Mouse (Mus musculus) cerebellum, postnatal 36 days (tissue): Measurements from ENCODE around the gene Ret.

Source experiments
- DNase-seq, 2 experiments: peaks; one replicate each; pipeline ENCODE4 v3.0.0; 2021 to 2022; ENCODE audit warnings: mixed read lengths in 2 of 2

The Ret gene

DNA sequence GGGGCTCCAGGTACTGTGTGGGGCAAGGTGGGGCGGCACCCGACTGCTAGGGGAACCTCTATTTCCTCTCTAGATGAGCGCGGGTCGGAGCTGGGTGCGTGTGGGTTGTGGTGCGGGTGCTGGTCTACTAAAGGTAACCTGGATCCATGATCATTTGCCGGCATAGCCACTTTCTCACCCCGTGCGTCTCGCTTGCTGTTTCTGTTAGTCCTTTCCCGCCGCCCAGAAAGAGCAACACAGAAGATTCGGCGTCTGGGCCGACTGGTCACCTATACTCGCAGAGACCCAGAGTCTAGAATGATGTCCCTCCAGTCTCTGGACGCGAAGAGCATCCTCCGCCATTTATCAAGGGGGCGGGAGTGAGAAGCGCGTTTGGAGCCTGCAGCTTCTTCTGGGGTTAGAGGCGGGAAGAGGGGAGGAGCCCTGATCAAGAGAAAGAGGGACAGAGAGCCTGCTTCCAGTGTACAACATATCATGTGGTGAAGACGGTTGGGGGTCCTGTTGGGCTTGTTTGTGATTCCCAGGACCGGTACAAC lies at the start of gene Ret:
Gene Ret, minus strand, starts transcription at position 279 of the 536 bp plus-strand sequence.
- DNase-seq = no peak

DNA sequence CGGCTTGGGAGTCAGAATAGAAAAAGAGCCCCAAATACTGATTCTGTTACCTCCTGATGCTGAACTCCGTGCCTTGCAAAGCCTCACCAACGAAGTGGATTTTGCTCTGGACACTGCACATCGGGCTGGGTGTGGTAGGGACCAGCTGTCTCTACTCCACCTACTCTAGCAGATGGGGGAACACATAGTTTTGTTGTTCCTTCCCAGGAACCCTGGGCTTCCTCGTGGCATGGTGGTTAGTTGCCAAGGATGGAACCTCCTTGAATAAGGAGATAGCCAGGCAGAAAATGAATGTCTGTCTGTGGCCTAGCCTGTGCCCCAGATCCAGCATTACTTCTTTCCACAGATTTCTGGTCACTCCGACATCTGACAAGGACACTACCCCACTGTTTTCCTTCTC lies 49.6 kb upstream of the Ret start:
- DNase-seq = no peak

DNA sequence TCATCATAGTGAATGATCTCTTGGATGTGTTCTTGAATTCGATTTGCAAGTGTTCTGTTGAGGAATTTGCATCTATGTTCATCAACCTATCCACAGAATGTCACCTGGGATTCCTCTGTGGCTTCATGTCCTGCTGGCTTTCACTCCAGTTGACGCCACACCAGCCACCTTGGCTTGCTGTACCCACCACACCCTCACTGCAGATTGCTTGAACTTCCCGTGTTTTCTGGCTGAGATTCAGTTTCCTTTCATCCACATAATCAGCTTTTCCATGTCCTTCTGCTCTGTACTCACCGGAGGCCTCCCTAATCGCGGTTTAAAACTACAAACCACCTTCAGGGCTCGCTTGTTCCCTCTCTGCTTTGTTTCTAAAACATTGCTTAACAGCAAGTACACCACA lies 46.6 kb upstream of the Ret start:
- DNase-seq = no peak

DNA sequence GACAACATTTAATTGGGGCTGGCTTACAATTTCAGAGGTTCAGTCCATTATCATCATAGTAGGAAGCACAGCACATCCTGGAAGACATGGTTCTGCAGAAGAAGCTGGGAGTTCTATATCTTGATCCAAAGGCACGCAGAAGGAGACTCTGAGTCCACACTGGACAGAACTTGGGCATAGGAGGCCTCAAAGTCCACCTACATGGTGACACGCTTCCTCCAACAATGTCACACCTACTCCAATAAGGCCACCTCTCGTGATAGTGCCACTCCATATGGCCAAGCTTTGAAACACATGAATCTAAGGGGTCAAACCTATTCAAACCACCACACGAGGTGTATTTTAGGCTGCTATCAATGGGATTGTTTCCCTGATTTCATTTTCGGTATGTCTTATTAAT lies 45.4 kb upstream of the Ret start:
- no peak for DNase-seq

DNA sequence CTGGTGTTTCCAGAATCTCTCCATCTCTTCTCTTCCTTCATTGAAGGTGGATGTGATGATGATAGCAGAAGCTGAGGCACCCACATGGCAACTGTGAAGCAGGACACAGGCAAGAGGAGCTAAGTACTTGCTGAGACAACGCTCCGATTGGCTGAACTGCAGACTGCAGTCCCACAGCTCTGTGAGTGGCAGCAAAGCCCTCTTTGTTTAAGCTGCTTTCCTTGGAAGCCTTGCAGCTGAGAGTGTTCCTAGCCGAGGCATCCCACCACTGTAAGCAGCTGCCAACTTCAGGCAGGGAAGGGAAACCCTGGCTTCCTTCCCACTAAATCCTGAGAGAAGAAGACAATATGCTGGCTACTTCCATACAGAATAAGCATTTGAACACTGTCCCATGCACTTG lies 28.6 kb upstream of the Ret start:
- DNase-seq = no peak

DNA sequence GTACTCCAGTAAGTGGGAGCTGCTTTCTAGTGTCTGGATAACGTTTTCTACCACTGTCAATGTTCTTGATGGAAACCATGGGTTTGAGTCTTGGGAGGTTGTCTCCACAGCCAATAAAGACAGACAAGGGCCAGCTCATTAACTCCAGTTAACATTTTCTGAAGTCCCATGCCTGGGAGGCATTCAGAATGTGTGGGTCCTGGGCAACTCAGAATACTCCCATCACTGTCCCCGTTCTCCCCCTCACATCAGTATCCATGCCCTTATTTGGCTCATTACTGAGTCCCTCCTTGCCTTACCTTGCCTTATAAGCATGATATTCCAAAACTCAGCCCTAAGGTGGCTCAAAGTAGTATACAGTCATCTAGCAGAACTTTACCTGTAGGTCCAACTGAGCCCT lies 25.0 kb upstream of the Ret start:
- no peak for DNase-seq

DNA sequence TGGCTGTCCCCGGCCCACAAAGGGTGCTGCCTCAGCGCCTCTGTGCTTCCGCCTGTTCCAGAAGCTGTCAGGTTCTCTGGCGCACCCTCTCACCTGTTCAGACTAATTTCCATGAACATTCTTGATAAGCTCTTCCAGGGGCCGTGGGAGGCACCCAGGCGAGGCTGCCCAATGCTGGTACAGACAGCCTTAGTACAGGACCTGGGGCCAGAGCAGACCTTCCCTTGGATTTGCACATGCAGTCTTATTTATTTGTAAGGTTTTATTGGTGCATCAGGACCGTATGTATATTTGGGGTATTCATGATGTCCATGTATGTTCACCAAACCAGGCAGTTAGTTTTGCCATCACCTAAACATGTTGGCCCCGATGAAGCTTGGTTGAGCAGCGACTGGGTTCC lies 18.2 kb upstream of the Ret start:
- no peak for DNase-seq

DNA sequence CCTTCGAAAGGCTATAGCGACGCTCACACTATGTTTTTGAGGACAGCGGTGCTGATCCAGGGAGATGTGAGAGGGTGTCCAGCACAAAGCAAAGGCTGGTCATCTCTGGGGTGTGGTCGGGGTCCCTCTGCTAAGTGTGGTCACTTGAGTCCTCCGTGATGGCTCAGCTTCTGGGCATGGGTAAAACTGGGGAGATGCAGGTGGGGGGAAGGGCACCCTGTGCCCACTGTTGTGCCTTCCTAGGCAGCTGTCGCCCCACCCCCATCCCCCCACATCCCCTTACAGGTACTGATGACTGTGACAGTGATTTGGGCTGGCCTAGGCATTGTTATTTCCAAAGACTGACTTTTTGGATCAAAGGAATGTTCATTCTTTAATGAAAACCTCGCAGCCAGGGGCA lies 10.8 kb upstream of the Ret start:
- no peak for DNase-seq

DNA sequence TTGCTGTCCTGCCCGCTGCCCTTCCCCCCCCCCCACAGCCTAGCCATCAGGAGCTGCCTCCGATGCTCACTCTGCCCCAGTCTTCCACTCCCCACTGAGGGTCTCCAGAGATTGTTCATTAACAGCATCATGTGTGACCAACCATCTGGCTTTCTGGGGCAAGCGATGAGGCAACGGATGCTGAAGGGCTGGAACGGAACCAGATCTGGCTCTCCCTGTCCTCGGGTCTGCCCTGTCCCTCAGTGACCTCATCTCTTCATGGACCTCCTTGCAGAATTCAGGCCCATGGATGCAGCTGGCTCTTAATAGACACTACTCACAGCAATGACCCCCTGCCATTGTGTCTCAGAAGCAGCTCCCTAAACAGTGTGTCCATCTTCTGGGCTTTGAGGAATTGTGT lies 8.9 kb upstream of the Ret start:
- no peak for DNase-seq

DNA sequence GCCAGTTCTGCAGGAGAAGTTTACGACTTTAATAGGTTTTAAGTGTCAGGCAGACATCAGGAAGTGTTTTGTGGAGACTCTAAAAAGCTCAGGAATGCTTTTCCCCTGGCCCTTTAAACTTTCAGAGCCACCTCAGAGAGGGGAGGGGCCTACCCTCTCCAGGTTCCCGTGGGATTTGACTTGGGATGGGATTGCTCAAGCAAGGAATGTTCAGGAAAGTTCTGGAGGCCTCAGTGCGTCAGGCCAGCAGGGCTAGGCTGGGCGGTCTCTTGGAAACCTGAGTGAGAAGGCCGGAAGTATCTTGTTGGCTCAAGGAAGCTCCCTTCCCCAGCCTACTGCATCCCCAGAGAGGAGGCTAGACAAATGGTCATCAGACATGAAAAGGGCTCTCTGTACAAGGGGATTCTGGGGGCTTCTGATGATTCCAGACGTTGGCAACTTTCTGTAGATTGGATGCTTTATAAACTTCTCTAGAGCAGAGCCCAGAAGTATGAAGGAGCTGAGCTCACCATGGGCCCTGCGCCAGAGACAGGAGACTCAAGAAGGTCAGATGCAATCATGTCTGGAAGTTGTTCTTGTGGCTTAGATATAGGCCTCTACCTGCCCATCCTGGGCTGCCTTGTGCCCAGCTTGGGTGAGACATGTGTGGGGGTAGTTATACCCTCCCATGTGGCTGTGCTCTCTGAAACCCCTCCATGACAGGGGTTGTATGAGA lies 7.8 kb upstream of the Ret start:
- DNase-seq = no peak

DNA sequence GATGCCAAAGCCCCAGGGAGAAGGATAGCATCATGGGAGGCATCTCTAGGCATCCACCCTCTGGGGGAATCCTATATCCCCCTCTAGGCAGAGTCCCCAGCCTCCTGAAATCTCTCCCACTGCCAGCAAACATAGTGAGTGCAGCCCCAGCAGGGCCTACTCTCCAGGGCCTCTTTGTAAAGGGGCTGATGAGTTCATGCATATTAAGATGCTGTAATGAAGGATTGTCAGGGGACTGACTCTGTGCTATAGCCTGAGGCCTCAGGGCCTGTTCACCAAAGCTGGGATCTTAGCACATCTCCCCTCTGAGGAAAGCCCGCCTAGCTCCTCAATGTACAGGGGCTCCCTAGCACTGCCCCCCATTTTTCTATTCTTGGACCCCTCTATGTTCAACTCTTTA lies 6.6 kb upstream of the Ret start:
- no peak for DNase-seq

DNA sequence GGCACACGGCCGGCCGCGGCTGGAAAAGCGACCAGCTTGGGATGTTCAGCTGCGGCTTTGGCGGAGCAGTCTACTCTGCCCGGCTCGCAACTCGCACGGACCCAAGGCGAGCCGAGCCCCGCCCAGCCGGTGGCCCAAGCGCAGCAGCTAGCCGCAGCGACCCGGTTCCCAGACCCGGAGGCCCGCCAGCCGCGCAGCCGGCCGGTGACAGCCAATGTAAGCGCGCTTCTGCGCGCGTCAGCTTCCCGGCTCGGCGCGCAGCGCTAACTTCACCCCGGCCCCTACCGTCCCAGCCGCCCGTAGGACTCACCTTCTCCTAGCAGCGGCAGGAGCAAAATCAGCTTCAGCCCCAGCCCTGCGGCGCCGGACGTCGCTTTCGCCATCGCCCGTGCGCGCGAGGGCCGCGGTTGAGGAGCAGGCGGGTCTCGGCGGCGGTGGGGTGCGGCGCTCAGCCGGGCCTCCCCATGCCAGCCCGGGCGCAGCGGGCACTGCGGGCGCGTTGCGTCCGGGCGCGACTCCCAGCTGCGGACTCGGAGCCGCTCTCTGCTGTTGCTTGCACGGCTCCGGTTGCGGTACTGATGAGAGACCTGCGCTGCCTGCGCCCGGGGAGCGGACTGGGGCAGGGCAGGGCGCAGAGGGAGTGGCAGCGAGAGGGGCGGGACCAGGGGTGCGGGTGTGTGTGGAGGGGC lies 623 bp downstream of the Ret start:
- DNase-seq = peak; percentile 39 to 55

DNA sequence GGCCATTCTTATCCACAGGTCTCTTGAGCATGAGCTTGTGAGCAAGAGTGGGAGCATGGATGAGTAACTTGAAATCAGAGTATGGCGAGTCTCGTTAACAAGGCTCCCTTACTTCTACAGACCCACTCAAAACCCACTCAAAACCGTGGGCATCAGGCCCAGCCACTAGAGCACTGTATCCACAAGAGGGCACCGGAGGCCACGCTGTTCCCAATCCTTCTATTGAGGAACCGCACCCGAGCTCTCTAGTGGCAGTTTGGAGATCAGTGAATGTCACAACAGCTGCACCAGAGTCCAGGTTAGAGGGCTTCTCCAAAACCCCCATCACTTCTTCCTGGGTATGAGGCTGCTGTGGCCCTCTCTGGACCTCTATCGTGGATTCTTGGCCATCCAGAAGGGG lies 2.4 kb downstream of the Ret start:
- DNase-seq = peak; percentile 39

DNA sequence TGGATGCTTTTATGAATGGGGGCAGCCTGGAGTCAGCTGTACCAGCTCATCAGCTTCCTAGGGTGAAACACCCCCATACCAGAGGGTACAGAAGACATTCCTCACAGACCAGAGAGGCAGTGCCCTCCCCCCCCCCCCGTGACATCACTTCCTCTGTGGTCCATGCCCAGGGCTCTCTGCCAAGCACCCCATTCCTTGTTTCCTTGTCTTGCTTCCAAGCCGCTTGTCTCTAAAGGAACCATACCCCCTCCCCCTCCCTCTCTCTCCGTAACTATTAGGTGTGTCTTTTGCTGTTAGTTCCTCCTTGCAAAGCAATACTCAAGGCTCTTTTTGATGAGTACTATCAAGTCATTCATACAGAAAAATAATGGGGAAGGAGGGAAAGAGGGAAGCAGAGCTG lies 4.6 kb downstream of the Ret start:
- no peak for DNase-seq

DNA sequence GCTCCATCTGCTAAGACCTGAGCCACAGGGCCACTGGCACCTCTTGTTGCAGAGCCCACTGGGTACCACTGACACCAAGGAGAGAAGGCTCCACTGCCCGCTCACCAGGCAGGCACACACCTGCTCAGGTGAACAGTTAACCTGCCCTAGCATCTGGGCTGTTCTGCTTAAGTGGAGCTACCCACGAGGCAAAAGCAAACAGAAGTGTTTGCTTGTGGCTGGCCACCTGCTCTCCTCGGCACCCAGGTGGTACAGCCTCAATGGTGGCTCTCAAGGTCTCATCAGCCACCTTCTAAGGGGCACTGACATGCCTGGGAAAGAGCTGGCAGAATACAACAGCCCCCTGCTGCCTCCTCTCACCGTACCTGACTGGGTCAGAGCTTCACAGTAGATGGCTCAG lies 5.3 kb downstream of the Ret start:
- no peak for DNase-seq

DNA sequence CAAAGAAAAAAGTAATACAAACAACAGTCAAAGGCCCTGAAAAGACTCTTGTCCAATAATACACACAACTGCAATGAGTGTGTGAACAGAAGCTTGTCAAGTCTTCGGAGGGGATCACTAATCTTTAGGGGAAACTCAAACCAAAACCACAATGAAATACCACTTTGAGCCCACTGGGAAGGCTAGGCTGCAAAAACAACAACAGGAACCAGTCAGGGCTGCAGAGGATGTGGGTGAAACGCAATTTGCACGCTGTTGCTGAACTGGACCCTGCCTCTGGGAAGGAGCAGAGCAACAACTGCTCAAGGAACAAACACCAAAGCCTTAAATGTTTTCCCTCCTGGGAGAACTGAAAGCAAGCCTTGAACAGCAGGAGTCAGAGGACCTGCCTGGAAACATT lies 7.8 kb downstream of the Ret start:
- DNase-seq = no peak

DNA sequence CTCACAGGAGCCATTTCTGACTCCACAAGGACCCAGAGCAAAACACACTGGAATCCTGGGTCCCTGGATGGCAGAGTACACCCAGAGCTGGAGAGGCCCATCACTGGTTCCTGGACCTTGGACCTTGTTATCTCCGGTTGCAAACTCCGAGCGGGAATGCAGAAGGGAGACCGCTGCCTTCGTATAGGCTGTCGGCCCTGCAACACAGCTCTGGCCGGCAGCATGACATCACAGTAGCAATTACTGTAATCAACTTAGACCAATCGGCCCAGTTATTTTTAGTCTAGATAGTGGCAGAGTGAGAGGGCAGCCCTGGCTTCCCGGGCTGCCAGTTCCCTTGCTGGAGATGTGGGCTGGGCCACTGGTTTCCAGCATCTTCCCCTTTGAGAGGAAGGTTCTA lies 8.9 kb downstream of the Ret start:
- DNase-seq = no peak

DNA sequence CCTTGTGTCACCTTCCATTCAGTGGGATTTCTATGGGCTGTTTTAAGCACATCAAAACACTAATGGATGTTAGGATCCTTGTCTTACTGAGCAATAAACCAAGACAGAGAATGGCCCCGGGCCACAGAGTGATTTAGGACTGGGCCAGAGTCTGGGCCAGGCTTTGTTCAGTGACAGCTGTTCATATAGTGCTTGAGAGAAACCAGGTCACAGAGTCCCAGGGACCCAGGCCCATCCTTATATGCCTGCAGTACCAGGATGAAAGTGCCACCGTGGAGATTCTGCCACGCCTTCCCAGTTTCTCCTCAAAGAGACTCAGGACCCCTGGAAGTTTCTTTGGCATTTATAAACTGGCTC lies 10.3 kb downstream of the Ret start:
- no peak for DNase-seq

DNA sequence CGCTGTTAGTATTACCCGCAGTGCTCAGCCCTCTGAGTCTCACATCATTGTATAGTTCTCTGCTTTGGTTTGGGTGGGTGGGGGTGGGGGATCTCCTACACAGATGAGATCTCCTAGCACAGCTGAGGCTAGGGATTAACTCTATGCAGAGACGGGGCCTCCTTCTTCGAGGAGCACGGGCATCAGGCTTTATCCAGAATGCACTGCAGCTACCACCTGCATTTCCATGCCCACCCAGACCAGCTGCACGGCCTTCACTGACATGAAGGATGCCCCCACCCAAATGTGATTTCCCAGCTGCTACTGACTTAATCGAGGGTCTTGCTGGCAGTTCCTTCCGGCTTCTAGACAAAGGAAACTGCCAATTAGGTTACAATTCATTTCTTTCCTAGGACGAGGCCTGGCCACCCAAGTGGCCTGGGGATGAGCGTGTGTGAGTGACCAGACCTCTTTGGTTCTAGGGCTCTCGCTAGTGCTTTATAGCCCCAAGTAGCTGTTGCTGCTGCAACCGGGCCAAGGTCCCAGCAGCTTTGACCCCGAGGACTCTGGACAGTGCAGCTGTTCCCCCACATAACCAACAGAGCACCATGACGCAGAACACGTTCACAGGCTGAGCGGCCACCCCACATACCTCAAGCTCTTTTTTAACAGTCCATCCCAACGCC lies 10.8 kb downstream of the Ret start:
- no peak for DNase-seq

DNA sequence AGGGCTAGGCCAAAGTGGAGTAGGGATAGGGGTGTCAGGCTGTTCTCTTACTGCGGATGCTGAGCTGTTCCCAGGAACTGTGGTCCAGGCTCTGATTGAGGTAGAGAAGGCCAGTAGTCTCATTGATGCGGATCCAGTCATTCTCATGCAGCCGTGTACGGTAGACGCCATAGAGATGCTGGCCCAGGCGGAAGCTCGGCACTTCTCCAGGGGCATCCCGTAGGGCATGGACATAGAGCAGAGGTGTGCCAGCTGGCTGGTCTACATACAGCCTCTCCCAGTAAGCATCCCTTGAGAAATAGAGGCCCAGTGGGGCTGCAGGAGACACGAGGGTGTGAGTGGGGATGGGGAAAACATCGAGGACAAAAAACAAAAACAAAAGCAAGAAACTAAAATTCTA lies 13.4 kb downstream of the Ret start:
- DNase-seq = no peak

DNA sequence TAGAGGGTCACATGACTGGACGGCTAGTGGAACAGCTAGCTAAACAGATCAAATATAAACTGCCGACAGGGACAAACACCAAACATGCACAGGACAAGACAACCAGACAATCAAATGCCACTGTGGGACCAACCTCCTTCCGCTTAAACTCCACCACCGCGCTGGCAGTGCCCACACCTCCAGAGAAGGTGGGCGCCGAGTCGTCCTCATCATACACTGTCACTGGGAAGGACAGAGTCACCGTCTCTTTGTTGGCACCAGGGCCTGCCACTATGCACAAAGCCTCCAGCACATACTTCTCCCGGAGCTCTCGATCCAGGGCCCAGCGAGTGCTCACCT lies 17.5 kb downstream of the Ret start:
- DNase-seq = no peak

DNA sequence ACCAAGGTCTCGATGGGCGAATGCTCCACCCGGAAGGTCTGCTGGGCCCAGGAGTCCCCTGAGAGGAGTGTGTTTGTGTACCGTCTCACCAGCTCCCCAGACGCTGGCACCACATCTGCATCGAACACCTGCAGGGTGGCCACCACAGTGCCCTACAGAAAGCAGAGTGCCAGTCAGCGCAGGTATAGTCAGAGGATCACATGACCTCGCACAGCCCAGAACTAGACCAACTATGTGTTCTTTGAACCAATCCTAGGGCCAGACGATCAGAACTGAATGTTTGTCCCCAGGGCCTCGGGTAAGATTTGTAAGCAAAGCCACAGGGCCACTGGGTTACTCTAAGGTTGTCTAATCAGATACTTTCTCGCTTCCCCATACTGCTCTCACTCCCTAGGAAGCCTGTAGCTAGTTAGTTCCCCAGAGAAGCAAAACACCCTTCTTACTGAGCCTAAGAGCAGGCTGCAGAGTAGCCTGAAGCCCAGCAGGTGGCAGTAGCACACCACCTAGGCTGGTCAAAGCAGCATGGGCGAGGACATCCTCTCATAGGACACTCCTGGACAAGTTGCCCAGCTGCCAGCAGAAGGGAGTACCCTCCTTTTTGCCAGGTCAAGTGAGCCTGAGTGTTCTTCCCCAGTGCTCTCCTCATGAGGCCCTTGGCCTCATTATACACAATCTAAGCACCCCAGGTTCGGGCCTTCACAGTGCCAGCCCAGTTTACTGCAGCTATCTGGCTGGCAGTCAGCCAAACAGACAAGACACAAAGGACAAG lies 18.0 kb downstream of the Ret start:
- peak; percentile 67 to 71 for DNase-seq

DNA sequence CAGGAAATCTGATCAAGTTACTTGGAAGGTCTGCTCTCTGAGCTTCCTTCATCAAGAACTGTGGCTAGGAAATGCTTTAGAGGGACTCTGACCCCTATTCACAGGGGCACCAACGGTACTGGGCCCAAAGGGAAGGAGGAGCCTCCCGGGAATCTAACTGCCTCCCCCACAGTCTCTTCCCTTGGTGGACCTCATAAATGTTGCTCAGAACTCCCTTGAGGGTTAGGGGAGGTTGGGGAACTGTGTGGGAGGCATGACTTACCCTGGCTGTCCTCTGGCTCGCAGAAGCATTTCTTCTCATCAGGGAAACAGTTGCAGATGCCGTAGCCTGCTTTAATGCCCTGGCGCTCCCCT lies 23.6 kb downstream of the Ret start:
- DNase-seq = no peak
